Mouse (Mus musculus) liver, adult 2 months (tissue): Measurements from ENCODE around the gene D630045J12Rik.

Source experiments
- CTCF ChIP-seq: fragments of 200-500 bp; IDR thresholded peaks from 2 replicates; pipeline ENCODE4 v1.5.1; 2011; ENCODE audit warnings: low read depth, low read length, control low read depth
- POLR2A ChIP-seq: fragments of 200-500 bp; IDR thresholded peaks from 2 replicates; pipeline ENCODE4 v1.6.1; 2011; ENCODE audit warnings: low read length, control low read depth; ENCODE audit not compliant: insufficient read depth; ENCODE audit errors: extremely low read depth

DNA sequence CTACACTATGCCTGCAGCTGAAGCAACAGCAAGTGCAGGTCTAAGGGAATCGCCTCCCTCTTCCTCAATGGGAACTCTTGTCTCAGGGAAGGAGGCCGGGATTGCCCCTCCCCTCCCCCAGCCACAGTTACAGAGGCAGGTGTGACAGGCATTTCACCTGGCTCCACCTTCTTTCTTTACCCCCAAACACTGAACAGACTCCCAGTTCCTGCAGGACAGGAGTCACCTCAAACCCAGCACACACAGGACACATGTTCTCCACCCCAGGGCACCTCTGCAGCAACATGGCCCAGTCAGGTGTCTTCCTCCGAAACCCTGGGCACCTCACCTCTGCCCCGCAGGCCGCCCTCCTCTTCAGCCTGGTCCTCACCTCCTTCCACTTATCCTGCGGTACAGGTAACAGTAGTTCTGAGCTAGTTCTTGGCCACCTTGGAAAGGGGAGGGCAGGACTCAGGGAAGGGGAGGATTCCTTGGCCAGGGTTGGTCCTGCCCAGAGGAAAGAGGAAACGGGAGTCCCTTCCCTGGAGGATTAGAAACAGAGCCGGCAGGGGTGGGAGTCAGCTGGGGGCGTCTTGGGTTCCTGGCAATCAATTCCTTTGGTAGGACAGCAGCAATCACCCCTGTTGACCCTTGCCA, 144.5 kb downstream of the D630045J12Rik start, which contains the start of gene Tmem213:
- TF ChIP-seq POLR2A: no peak
- no peak for TF ChIP-seq CTCF
